Mouse (Mus musculus): Measurements from ENCODE around the gene Gatad2a.

DNA sequence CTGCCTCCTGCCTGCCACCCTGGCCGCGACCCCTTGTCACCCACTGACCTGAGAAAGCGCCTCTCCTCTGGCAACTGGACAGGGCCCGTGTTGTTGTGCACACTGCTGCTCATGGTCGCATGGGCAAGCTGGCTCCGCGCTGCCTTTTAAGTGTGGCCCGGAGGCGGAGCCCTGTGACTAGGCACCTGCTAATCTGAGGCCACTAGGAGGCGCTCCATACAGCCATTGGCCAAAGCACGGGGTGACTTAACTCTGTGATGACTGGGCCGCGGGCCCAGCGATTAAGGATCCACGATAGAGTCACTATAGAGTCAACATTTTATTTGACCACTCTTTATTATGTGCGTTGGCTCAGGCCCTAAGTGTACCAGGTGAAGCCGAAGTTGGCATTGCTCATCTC, 102.3 kb downstream of the Gatad2a start:
- TF ChIP-seq CTCF (IDR thresholded peaks at IDR 0.05; ENCODE audit: borderline replicate concordance, control insufficient read depth, extremely low read depth, insufficient read depth, low read length, poor library complexity) (peak; percentile 52; the same call in 1 of the 2 replicates), POLR2A (IDR thresholded peaks at IDR 0.05; ENCODE audit: control insufficient read depth, extremely low read depth, insufficient read depth, low read length, poor library complexity) (no peak)

Data from thymus, adult 2 months (tissue).